Mouse (Mus musculus): Measurements from ENCODE around the gene Ppp1r9a. TPM values are rescaled to one million over a fixed set of nuclear protein-coding genes. Genes with fewer than 3 reads are reported as not detected.

Gene Ppp1r9a
- polyA plus RNA-seq, 1 experiment from 2014 or later, result 12.1 TPM

DNA sequence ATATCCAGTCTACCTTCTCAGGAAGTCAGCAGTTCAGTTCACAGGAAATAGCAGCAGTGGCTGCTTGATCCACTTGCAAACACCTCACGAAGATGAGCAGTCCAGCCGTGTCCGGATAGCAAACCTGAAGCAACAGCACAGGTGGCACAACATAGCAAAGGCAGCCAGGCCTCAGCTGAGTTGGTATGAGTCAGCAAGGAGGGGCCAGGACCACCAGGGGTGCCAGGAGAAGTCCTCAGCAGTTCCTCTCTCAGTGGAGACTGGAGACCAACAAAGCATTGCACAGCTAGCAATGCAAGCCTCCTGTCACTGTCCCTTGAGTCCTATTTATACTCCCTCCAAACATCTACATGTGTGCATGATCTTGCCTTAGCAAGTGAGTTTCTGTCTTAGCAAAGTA, 83.0 kb downstream of the Ppp1r9a start:
- in situ Hi-C loops (cut with MboI; ENCODE audit: low pct_unique_long_range_greater_than_20kb), result no loop called here
- DNase-seq (ENCODE audit: low read depth, low spot score) (no peak), ATAC-seq (no peak)
- H3K27me3 ChIP-seq, result no peaks in the 10 kb centered on the region
- ChIA-PET CTCF (no interaction called here), POLR2A (no interaction called here)
- no peak for TF ChIP-seq CTCF (IDR thresholded peaks at IDR 0.05)

DNA sequence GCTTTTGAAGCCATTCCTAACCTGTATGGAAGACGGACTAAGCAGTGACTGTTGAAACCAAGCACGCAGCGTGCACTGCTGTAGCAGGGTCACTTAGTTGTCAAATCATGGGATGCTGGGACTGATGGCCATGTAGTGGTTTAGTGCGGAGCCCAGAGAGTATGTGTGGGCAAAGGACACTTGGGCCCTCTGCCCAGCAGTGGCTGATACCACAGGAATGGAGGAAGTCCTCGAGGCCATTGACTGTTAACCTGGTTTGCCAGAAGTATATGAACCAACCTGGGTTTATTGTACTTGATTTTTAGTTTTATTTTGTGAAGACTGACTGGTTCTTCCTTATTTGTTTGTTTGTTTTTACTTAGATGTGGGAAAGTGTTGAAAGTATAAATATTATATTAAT, 84.4 kb downstream of the Ppp1r9a start:
- no peak for ATAC-seq
- in situ Hi-C loops (cut with MboI; ENCODE audit: low pct_unique_long_range_greater_than_20kb), result no loop called here
- ChIA-PET CTCF (no interaction called here), POLR2A (no interaction called here)
- DNase-seq (ENCODE audit: low read depth, low spot score), result no peak
- no peaks in the 10 kb centered on the region for H3K27me3 ChIP-seq
- no peak for TF ChIP-seq CTCF (IDR thresholded peaks at IDR 0.05)

DNA sequence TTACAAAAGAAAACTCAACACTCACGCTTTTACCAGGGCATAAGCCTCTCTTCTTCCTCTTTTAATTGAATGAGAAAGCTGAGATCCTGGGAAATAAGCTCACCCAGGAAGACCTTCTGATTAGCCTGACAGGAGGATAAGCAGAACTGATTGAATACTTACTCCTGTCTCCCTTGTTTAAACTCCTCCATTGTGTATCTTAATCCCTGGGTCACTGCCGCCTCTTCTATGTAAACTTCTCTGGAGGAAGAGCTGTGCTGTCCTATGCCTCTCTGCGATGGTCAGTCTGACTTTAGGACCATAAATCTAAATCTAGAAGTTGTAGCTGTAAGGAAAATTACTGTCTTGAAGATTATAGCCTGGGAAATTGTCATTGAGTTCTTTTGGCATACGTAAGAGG, 86.0 kb downstream of the Ppp1r9a start:
- in situ Hi-C loops (cut with MboI; ENCODE audit: low pct_unique_long_range_greater_than_20kb), result no loop called here
- TF ChIP-seq CTCF (IDR thresholded peaks at IDR 0.05), result no peak
- H3K27me3 ChIP-seq, result no peaks in the 10 kb centered on the region
- ChIA-PET POLR2A (no interaction called here), CTCF (interaction anchor here (1.0 kb wide), 1 partner anchor 8 kb away, joined by 3 read pairs; no protein-coding TSS in a partner anchor)
- DNase-seq (ENCODE audit: low read depth, low spot score), result no peak
- no peak for ATAC-seq

DNA sequence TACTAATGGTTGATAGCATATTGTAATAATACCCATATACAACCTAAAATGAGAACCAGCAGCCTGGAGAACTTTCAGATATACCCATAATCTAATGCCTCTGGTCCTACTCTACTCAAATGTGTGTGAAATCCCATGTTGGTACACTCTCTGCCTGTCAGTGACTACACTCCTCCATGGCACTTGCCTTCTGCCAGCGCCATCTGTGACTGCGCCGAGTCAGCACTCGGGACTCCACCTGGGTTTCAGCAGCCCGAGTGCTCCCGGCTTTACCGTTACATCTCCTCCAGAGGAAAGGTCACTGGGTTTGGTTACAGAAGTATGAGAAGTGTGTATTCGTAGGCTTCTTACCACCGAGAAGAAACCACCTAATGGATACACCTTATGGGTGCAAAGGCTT, 89.6 kb downstream of the Ppp1r9a start:
- TF ChIP-seq CTCF (IDR thresholded peaks at IDR 0.05), result no peak
- ATAC-seq (no peak), DNase-seq (ENCODE audit: low read depth, low spot score) (no peak)
- CTCF ChIA-PET, result no interaction called here
- POLR2A ChIA-PET, result no interaction called here
- no peaks in the 10 kb centered on the region for H3K27me3 ChIP-seq
- in situ Hi-C loops (cut with MboI; ENCODE audit: low pct_unique_long_range_greater_than_20kb), result no loop called here

DNA sequence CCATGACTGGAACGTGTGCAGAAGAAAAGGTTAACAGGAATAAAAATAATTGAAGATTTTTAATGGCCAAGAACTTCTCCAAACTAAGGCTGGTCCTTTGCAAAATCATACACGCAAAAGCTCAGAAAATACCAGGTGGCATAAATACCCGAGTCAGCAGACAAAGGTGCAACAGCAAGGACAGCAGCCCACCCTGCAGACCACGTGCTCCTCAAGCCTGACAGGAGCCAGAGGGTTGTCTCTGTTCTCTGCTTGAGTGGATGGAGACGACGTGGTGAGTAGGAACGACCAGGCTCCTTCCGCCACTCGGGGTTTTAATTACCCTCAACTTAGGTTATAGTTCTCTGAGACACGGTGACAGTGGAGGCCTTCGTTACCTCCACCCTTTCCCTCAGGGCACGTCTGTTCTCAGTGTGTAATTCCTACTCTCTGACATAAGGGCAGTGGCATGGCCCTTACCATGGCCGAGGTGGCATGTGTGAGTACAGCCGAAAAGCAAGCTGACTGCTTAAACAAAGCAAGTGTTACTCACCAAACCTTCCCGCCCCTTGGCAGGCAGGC, 91.0 kb downstream of the Ppp1r9a start:
- ATAC-seq, result no peak

DNA sequence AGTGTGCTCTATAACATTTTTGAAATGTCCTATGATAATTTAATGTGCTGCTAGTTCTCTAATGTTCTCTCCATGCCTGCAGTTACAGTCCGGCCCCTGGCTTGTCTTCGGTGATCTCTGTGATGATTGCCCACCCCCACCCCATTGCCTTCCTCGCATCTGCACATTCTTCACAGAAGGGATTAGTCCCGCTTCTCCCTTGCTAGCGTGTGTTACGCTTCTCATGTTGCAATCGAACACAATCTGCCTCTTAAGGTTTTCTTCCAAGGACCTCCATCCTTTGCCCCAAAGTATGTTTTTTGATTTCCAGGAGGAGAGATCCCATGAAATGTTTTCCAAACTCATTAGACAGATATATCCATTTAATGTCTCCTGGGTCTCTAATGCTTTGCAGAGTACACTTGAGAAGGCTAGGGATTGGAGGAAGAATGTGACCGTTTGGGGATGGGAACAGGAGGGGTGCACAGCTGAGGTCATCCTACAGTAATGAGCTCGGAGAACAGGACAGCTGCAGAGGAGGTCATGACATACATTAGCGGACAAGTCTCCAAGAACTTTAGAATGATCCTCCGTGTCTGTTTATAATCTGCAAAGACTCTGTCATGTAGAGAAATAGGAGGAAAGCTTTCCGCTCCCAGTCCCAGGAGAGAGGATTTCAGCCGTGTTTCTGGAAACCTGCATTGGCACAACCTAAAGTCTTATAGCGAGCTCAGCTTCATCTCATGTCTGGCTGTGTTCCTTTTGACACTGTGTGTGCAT, 91.6 kb downstream of the Ppp1r9a start:
- no peak for ATAC-seq
- in situ Hi-C loops (cut with MboI; ENCODE audit: low pct_unique_long_range_greater_than_20kb), result no loop called here

More for the DNA sequence above, 91.0 kb downstream of the Ppp1r9a start:
- no peak for DNase-seq (ENCODE audit: low read depth, low spot score)
- H3K27me3 ChIP-seq, result no peaks in the 10 kb centered on the region
- TF ChIP-seq CTCF (IDR thresholded peaks at IDR 0.05), result no peak
- POLR2A ChIA-PET, result no interaction called here
- in situ Hi-C loops (cut with MboI; ENCODE audit: low pct_unique_long_range_greater_than_20kb), result no loop called here
- CTCF ChIA-PET, result no interaction called here

DNA sequence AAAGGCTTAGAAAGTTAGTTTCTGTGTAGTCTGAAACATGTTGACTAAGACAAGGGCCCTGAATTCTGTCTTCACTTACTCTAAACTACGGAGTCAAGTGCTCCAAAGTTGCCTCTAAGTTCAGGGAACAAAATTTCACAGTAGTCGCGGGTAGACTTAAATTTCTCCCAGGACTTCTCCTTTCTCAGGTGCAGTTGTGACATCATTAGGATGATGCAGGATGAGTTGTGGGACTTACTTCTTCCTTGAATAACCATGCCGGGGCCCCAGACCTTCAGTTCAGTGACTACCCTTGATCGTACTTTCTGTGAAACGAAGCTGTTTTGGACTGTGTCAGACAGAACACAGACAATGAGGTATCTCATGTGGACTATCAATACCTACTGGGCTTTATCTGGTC, 94.9 kb downstream of the Ppp1r9a start:
- TF ChIP-seq CTCF (IDR thresholded peaks at IDR 0.05), result no peak
- H3K27me3 ChIP-seq, result no peaks in the 10 kb centered on the region
- DNase-seq (ENCODE audit: low read depth, low spot score) (no peak), ATAC-seq (no peak)
- CTCF ChIA-PET, result no interaction called here
- POLR2A ChIA-PET, result interaction anchor here (0.9 kb wide), 1 partner anchor 17 kb away, joined by 3 read pairs; no protein-coding TSS in a partner anchor
- in situ Hi-C loops (cut with MboI; ENCODE audit: low pct_unique_long_range_greater_than_20kb), result no loop called here

More for the DNA sequence above, 91.6 kb downstream of the Ppp1r9a start:
- H3K27me3 ChIP-seq, result no peaks in the 10 kb centered on the region
- TF ChIP-seq CTCF (IDR thresholded peaks at IDR 0.05), result no peak
- ChIA-PET POLR2A (no interaction called here), CTCF (interaction anchor here (1.2 to 1.6 kb wide), 2 partner anchors 18 to 31 kb away, joined by 3 to 4 read pairs; no protein-coding TSS in a partner anchor)
- DNase-seq (ENCODE audit: low read depth, low spot score), result no peak

DNA sequence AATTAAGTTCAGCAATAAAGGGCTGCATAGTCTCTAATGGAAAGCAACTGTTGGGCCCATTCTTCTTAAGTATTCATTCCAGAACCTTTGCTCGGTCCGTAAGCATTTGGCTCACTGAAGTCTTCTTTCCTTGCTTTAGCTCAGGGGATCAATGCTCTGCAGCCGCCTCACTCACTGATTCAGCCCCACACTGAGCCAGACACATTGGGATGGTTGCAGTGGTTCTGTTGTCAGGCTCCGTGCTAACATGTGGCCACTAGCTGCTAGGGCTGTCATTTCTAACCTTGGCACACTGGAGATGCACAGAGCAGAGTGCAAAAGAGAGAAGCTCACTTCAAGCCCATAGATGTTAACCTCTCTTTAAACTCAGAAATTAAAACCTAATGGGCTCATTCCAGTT, 96.2 kb downstream of the Ppp1r9a start:
- TF ChIP-seq CTCF (IDR thresholded peaks at IDR 0.05), result no peak
- H3K27me3 ChIP-seq, result no peaks in the 10 kb centered on the region
- no peak for ATAC-seq
- in situ Hi-C loops (cut with MboI; ENCODE audit: low pct_unique_long_range_greater_than_20kb), result no loop called here
- POLR2A ChIA-PET, result no interaction called here
- DNase-seq (ENCODE audit: low read depth, low spot score), result no peak
- CTCF ChIA-PET, result no interaction called here

DNA sequence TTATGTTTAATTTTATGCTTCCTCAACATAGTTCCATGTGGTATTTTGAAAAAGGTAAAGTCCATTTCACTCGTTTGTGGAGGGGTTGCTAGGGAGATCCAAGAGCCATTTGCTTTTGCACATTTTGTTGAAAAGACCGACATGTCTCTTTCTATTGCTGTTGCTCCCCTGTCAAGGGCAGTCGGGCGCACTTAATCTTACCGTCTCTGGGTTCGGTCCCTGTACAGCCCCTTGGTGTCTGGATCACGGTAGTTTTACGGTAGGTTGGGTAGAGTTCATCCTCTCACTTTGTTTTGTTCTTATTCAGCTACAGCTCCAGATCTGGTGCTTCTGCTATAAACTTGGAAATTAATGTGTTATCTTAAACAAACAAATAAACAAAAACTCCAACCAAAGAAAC, 98.1 kb downstream of the Ppp1r9a start:
- H3K27me3 ChIP-seq, result no peaks in the 10 kb centered on the region
- no peak for DNase-seq (ENCODE audit: low read depth, low spot score)
- no peak for ATAC-seq
- in situ Hi-C loops (cut with MboI; ENCODE audit: low pct_unique_long_range_greater_than_20kb), result no loop called here
- ChIA-PET POLR2A (no interaction called here), CTCF (no interaction called here)
- no peak for TF ChIP-seq CTCF (IDR thresholded peaks at IDR 0.05)

DNA sequence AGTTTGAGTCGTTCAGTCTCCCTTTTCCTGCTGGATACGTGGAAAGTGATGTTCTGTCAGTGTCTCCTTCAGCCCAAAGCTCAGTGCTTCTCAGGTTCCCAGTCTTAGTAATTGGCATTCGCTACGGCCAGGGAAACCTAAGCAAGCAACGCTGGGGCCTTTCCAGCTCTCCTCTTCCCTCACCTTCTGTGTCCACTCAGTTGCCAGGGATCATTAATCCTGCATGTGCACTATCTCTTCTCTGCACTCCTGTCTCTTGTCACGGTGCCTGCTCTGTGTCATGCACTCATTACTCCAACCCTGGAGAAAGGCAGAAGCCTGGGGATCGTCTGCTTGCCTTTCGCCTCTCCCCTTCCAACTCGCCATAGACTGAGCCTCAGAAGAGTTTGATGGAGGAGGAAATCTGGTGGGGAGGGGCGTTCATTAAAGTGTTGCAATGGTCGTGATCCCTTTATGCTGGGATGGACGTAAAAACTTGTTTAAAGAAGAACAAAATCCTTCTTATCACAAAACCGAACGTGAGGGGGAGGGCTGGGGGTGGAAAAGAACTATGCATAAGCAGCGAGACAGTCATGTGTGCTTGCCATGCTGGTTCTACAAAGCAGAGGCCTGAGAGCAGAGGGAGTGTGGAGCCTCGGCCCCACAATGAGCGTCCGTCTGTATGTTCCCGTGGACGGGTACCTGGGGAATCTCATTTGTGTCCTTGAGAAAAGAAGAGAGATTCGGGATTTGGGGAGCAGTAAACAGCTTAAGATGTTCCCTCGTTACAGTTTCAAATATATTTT, 103.0 kb downstream of the Ppp1r9a start:
- TF ChIP-seq CTCF (IDR thresholded peaks at IDR 0.05), result no peak
- ChIA-PET CTCF (no interaction called here), POLR2A (no interaction called here)
- in situ Hi-C loops (cut with MboI; ENCODE audit: low pct_unique_long_range_greater_than_20kb), result no loop called here
- no peak for DNase-seq (ENCODE audit: low read depth, low spot score)
- H3K27me3 ChIP-seq, result no peaks in the 10 kb centered on the region
- ATAC-seq, result peak; percentile 79

Measured in Patski (cell line).